Mouse (Mus musculus) left cerebral cortex, adult 6 months (tissue): ENCODE data around the gene Sh3bgrl2. TPM values are rescaled to one million over a fixed set of nuclear protein-coding genes. Genes with fewer than 3 reads are reported as not detected.

Experiments used
- long read RNA-seq, 2 experiments: library from polyadenylated mRNA; unstranded; transcript quantifications; one replicate each; pipeline ENCODE4 v2.0.0; 2019 to 2020
- polyA plus RNA-seq: library from polyadenylated mRNA; unstranded; fragments of <200 nt; fragmentation: Nextera tagmentation; gene quantifications from 2 replicates; pipeline ENCODE4 v1.2.3, GENCODE M21; 2021

Gene Sh3bgrl2
- polyA plus RNA-seq: 7.9 and 12.4 TPM in 2 replicates
- long read RNA-seq, experiment 1, full-length matches to known transcripts: 108 of 129 reads
- long read RNA-seq, experiment 1, partial matches to known transcripts: 16 of 129 reads
- long read RNA-seq, experiment 1, other reads (novel, unspliced or antisense): 5 of 129 reads
- long read RNA-seq, experiment 2, full-length matches to known transcripts: 11 of 24 reads
- long read RNA-seq, experiment 2, partial matches to known transcripts: 1 of 24 reads
- long read RNA-seq, experiment 2, other reads (novel, unspliced or antisense): 12 of 24 reads

GRCm38 (mm10) chr9:83547830-83548689, at the start of gene Sh3bgrl2:
Gene Sh3bgrl2 (plus strand): TSS chr9:83548327.

Other genes starting within 250 kb of the Sh3bgrl2 start
- 5.0 and 8.4 TPM in 2 replicates for gene Lca5, start 107.2 kb upstream of the Sh3bgrl2 start, polyA plus RNA-seq